Mouse (Mus musculus): ENCODE measurements at regions not wholly inside any gene's neighbourhood (a gene's known extent, or its start where the extent isn't known, plus 50 kb on each side); places are given as distances from the start of the nearest gene placed in this dataset.
A peak's percentile ranks its signal among the peaks of the same experiment; 100 is the strongest.

DNA sequence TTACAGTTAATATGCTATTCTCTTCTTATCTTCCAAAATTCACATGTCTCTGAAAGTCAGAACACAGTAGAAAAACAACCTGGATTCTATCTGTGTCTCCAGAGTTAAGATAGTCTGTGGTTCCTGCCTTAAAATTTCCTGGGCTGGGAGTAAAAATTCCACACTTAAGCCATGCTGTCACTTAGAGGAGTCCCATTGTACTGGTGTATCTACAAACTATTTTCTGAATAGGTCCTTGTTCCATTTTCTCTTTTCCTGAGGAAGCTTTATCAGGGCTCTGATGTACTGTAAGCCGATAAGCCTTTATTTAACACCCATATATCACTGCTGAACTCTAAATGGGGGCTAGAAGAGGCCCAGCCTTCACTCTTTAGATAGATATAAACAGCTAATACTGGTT, 1171.1 kb downstream of the Efnb2 start:
- Histone ChIP-seq H3K27me3 (no peaks in the 10 kb centered on the region), H3K4me3 (no peak overlapping the region), H3K27ac (no peak overlapping the region), H3K9ac (no peak overlapping the region), H3K9me3 (no peaks in the 10 kb centered on the region), H3K36me3 (no peaks in the 10 kb centered on the region), H3K4me1 (no peaks in the 10 kb centered on the region), H3K4me2 (replicated peaks) (no peak overlapping the region)
- WGBS, result 79% methylated on average over 1 of the region's 1 CpGs
- no peak for ATAC-seq (ENCODE audit: insufficient number of reproducible peaks, insufficient read depth, low FRiP score, low TSS enrichment)

DNA sequence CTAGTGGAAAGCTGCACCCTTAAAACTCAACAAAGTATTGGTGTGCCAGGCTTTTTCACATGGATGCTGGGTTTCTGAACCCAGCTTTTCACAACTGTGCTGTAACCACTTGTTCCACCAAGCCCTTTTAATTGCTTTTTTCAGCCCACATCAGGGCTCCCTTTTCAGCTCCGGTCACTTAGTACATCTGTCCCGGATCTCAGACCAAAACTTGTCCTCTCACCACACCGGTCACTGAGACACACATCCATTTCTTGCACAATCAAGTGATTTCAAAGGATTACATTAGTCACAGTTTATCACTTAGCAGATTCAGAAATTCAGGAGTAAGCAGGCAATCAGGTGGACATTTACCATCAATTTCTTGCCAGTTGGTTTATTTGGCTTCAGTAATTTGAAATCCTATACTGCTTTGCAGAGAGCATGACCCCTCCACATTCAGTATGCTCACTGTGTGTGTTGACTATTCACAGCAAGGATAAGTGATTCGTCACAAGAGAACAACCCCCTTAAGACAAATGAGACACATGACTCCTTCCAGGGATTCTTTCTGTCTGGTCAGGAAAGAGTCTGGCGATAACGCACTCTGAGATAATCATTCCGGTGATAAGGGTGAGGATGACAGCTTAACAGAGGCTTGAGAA, 1188.8 kb downstream of the Efnb2 start:
- no peaks in the 10 kb centered on the region for H3K27me3 ChIP-seq

DNA sequence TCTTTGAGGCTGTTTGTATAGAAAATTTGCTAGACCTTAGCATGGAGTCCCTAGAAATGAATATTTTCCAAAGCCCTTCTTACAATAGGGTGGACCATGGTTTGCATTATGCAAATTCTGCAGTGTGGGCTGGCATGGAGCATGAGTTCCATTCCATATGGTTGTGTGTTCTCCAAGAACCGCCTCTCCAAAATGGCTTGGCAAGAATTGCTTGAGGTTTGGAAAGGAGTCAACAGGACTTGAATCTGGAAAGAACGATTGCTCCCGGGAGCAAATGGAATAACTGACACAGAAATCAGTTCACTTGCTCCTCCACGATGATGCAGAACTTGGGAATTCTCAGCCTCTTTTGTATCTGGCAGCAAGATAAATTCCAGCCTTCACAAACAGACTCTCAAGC, 1191.8 kb downstream of the Efnb2 start:
- Histone ChIP-seq H3K27ac (no peak overlapping the region), H3K36me3 (no peaks in the 10 kb centered on the region), H3K27me3 (no peaks in the 10 kb centered on the region), H3K4me3 (no peak overlapping the region), H3K9ac (no peak overlapping the region), H3K4me1 (no peaks in the 10 kb centered on the region), H3K4me2 (replicated peaks) (no peak overlapping the region), H3K9me3 (no peaks in the 10 kb centered on the region)
- WGBS, result 89% methylated on average over 4 of the region's 4 CpGs
- no peak for ATAC-seq (ENCODE audit: insufficient number of reproducible peaks, insufficient read depth, low FRiP score, low TSS enrichment)

More for the DNA sequence above, 1188.8 kb downstream of the Efnb2 start:
- no peaks in the 10 kb centered on the region for H3K36me3 ChIP-seq
- no peak overlapping the region for H3K4me3 ChIP-seq
- H3K9ac ChIP-seq, result no peak overlapping the region
- H3K4me2 ChIP-seq (replicated peaks), result no peak overlapping the region
- H3K27ac ChIP-seq, result no peak overlapping the region
- no peak for ATAC-seq (ENCODE audit: insufficient number of reproducible peaks, insufficient read depth, low FRiP score, low TSS enrichment)
- H3K9me3 ChIP-seq, result no peaks in the 10 kb centered on the region
- WGBS, result 35% methylated on average over 7 of the region's 7 CpGs
- no peaks in the 10 kb centered on the region for H3K4me1 ChIP-seq

DNA sequence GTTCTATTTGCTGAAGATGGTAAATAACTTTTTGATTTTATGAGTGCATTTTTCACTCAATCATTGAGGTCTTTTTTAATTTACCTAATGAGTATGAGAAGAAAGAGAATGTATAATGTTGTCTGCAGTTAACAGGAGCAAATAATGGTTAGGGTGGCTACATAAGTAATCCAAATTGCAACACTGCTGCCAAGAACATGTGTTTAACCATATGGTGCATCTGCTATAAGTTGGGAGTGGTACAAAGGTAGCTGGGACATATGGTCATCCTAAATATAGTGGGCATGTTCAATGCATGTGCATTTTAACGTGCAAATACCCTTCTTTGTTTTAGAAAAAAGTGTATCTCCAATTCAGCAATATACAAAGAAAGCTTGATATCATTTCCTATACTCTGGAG, 1198.2 kb downstream of the Efnb2 start:
- ATAC-seq (ENCODE audit: insufficient number of reproducible peaks, insufficient read depth, low FRiP score, low TSS enrichment), result no peak
- Histone ChIP-seq H3K9me3 (no peaks in the 10 kb centered on the region), H3K4me2 (replicated peaks) (no peak overlapping the region), H3K36me3 (no peaks in the 10 kb centered on the region), H3K4me1 (no peaks in the 10 kb centered on the region), H3K4me3 (no peak overlapping the region), H3K27ac (no peak overlapping the region), H3K27me3 (no peaks in the 10 kb centered on the region), H3K9ac (no peak overlapping the region)
- 83% methylated on average over 1 of the region's 1 CpGs for WGBS

DNA sequence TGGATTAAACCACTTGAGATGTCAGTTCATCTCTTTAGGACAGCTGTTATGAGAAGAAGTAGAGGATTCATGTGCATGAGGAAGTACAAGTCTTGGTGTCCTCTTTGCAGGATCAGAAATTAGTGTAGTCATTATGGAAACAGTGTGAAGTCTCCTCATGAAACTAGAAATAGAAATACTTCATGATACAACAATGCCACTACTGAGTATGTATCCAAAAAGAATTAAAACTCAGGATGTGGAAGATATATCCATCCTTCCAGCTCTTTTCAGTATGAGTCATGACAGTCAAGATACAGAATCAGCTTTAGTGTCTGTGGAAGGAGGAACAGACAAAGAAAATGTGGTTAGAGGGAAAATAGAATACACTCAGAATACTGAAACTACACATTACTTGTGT, 1211.7 kb downstream of the Efnb2 start:
- H3K36me3 ChIP-seq, result no peaks in the 10 kb centered on the region
- no peak overlapping the region for H3K4me2 ChIP-seq (replicated peaks)
- ATAC-seq (ENCODE audit: insufficient number of reproducible peaks, insufficient read depth, low FRiP score, low TSS enrichment), result no peak
- no peaks in the 10 kb centered on the region for H3K9me3 ChIP-seq
- no peak overlapping the region for H3K27ac ChIP-seq
- H3K27me3 ChIP-seq, result no peaks in the 10 kb centered on the region
- H3K9ac ChIP-seq, result no peak overlapping the region
- H3K4me3 ChIP-seq, result no peak overlapping the region
- H3K4me1 ChIP-seq, result no peaks in the 10 kb centered on the region

DNA sequence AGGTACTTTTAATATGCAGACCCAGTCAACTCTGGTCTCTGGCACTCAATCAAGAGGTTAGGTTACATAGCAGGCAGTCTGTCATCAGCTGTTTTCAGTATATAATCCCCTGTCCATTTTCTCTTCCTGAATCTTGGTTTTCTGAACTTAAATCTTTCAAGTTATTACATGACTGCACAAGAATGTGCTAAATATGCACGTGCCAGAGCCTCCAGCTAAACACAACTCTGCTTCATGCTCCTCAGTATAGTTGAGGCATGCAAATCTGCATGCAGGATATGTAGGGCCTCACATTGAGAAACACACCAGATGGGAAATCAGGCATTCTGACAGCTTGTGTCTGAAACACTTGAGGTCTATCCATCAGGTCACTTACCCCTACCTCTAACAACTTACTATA, 1214.0 kb downstream of the Efnb2 start:
- ATAC-seq (ENCODE audit: insufficient number of reproducible peaks, insufficient read depth, low FRiP score, low TSS enrichment), result no peak
- no peak overlapping the region for H3K27ac ChIP-seq
- no peak overlapping the region for H3K4me2 ChIP-seq (replicated peaks)
- no peak overlapping the region for H3K4me3 ChIP-seq
- no peaks in the 10 kb centered on the region for H3K36me3 ChIP-seq
- H3K27me3 ChIP-seq, result no peaks in the 10 kb centered on the region
- no peaks in the 10 kb centered on the region for H3K4me1 ChIP-seq
- no peaks in the 10 kb centered on the region for H3K9me3 ChIP-seq
- no peak overlapping the region for H3K9ac ChIP-seq
- 27% methylated on average over 1 of the region's 1 CpGs for WGBS

DNA sequence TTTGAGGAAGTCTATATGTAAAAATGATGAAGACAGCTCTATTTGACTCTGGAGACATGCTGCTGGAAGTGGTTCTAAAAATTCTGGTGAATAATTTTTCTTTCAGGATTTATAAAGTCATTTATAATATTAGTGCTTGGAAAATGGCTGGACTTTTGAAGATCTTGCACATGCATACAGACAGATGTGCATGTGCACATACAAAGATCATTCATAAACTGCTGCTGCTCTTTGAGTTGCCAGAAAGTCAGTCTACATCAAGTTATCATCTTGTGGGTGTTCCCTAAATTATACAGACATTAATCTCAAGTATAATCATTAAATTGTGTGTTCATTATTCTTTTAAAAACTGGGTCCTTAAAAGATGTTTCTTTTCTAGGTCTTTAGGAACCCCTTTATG, 1220.2 kb downstream of the Efnb2 start:
- Histone ChIP-seq H3K36me3 (no peaks in the 10 kb centered on the region), H3K4me1 (no peaks in the 10 kb centered on the region), H3K4me2 (replicated peaks) (no peak overlapping the region), H3K27ac (no peak overlapping the region), H3K9ac (no peak overlapping the region), H3K27me3 (no peaks in the 10 kb centered on the region), H3K9me3 (no peaks in the 10 kb centered on the region), H3K4me3 (no peak overlapping the region)
- no peak for ATAC-seq (ENCODE audit: insufficient number of reproducible peaks, insufficient read depth, low FRiP score, low TSS enrichment)

DNA sequence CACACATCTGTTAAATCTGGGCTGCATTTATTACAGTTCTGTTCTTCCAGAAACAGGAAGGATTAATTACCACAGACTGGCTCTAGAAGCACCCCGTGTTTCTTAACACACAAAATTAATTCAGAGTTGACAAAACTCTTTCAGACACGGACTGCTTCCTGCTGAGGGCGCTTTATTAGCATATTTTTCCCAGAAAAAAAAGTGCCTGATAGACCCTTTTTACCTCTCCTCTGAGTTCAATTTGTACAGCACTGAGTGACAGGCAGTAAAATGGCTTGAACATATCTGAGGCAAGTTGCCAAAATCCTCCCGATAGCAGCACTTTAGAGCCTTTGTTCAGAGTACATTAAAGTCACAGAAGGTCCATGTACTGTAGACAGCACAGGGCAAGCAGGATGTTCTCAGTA, 1220.8 kb downstream of the Efnb2 start:
- H3K36me3 ChIP-seq, result no peaks in the 10 kb centered on the region
- peak overlapping the region; percentile 28; the same call in 1 of the 2 replicates for H3K4me2 ChIP-seq (replicated peaks)
- H3K9ac ChIP-seq, result no peak overlapping the region
- 6% methylated on average over 4 of the region's 4 CpGs for WGBS
- no peaks in the 10 kb centered on the region for H3K27me3 ChIP-seq
- no peaks in the 10 kb centered on the region for H3K4me1 ChIP-seq
- peak; percentile 64; the same call in 1 of the 2 replicates for ATAC-seq (ENCODE audit: insufficient number of reproducible peaks, insufficient read depth, low FRiP score, low TSS enrichment)
- H3K9me3 ChIP-seq, result no peaks in the 10 kb centered on the region
- H3K4me3 ChIP-seq, result no peak overlapping the region
- H3K27ac ChIP-seq, result no peak overlapping the region

DNA sequence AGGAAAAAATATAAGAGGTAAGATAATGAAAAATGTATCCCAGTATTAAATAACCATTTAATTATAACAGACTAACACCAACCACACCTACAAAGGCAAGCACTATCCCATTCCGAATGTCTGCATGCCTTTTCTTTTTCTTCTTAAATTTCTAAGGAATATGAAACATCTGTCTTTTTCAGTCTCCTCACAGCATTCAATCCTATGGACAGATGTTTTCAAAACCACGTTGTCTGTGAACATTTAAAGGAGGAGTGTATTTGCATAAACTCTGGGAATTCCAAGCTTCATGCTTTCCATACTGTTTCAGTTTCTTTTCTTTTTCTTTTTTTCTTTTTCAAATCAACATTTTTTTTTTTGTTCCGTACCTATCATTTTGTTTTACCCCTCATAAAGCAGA, 1221.2 kb downstream of the Efnb2 start:
- 13% methylated on average over 3 of the region's 3 CpGs for WGBS
- H3K9ac ChIP-seq, result no peak overlapping the region
- no peaks in the 10 kb centered on the region for H3K9me3 ChIP-seq
- H3K27ac ChIP-seq, result no peak overlapping the region
- H3K4me2 ChIP-seq (replicated peaks), result peak overlapping the region; percentile 28; the same call in 1 of the 2 replicates
- no peak for ATAC-seq (ENCODE audit: insufficient number of reproducible peaks, insufficient read depth, low FRiP score, low TSS enrichment)
- no peaks in the 10 kb centered on the region for H3K27me3 ChIP-seq
- no peaks in the 10 kb centered on the region for H3K36me3 ChIP-seq
- no peak overlapping the region for H3K4me3 ChIP-seq
- H3K4me1 ChIP-seq, result no peaks in the 10 kb centered on the region

DNA sequence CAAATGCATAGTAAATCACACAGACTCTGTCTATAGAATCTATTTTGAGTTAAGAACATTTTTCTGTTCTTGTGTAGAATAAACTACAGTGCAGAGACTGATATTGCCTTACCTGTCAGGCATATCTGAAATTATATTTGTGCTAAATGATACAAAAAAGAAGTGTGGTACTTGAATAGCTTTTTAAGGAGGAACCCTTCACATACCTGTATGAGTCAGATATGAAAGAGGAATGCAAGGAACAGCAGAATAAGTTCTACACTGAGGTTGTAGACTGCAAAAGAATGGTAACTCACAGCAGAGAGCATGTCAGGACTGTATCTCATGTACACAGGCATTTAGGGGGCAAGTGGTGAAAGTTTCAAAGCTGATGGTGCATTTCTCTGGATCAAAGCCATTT, 1230.6 kb downstream of the Efnb2 start:
- no peak overlapping the region for H3K9ac ChIP-seq
- no peak overlapping the region for H3K4me2 ChIP-seq (replicated peaks)
- ATAC-seq (ENCODE audit: insufficient number of reproducible peaks, insufficient read depth, low FRiP score, low TSS enrichment), result no peak
- H3K36me3 ChIP-seq, result no peaks in the 10 kb centered on the region
- no peaks in the 10 kb centered on the region for H3K4me1 ChIP-seq
- H3K4me3 ChIP-seq, result no peak overlapping the region
- no peak overlapping the region for H3K27ac ChIP-seq
- H3K27me3 ChIP-seq, result no peaks in the 10 kb centered on the region
- H3K9me3 ChIP-seq, result no peaks in the 10 kb centered on the region

DNA sequence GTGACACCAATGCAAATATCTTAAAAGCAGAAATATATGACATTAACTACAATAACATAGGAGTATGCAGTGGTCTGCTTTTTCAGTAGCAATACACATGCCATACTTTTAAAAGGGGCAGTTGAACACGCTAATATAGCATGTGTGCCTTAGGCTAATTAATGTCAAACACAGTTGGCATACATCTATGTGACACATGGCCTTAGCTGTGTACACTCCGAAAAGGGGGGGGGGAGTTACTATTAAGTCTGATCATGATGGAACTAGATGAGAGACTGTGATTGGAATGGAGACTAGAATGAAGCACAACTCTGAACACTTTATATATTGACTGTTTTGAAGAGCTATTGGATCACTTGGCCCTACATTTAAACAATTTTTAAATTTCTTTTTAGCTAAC, 1262.9 kb downstream of the Efnb2 start:
- no peaks in the 10 kb centered on the region for H3K36me3 ChIP-seq
- 75% methylated on average over 2 of the region's 2 CpGs for WGBS

DNA sequence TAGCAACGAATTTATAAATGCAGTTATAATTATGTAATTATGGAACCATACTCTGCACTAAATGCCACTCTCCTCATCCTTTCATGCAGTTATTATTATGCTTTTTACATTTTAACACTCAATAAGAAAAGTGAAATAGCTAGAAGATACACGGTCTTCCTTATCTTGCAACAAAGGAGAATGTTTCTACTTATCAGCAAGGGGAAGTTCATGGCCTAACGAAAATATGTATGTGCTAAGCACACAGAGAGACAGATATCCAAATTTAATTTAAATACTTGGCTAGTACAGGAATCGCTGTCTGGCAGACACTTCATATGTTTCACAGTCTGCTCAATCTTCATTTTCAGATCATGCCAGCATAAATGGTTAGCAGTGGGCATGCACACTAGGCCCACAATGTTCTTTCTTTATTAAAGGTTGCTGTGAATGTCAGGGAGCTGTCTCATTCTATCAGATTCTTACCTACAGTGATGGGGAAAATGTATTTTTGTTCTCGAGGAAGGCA, 1263.6 kb downstream of the Efnb2 start:
- Histone ChIP-seq H3K4me2 (replicated peaks) (no peak overlapping the region), H3K9ac (no peak overlapping the region), H3K27me3 (no peaks in the 10 kb centered on the region), H3K36me3 (no peaks in the 10 kb centered on the region), H3K4me1 (no peaks in the 10 kb centered on the region), H3K27ac (no peak overlapping the region), H3K4me3 (no peak overlapping the region), H3K9me3 (no peaks in the 10 kb centered on the region)
- WGBS, result 68% methylated on average over 5 of the region's 5 CpGs
- ATAC-seq (ENCODE audit: insufficient number of reproducible peaks, insufficient read depth, low FRiP score, low TSS enrichment), result no peak

More for the DNA sequence above, 1262.9 kb downstream of the Efnb2 start:
- Histone ChIP-seq H3K9ac (no peak overlapping the region), H3K4me1 (no peaks in the 10 kb centered on the region), H3K4me2 (replicated peaks) (no peak overlapping the region), H3K4me3 (no peak overlapping the region), H3K27ac (no peak overlapping the region), H3K27me3 (no peaks in the 10 kb centered on the region), H3K9me3 (no peaks in the 10 kb centered on the region)
- no peak for ATAC-seq (ENCODE audit: insufficient number of reproducible peaks, insufficient read depth, low FRiP score, low TSS enrichment)

Data from embryonic facial prominence, embryonic 12.5 days (tissue).